Mouse (Mus musculus) left cerebral cortex, postnatal 10 days (tissue): ENCODE data around the gene Nol4l. TPM values are rescaled to one million over a fixed set of nuclear protein-coding genes. Genes with fewer than 3 reads are reported as not detected.
"Not testable (repeated sequence)": the region's sequence is repeated elsewhere in the genome, so short reads cannot be mapped to it uniquely, and the experiment has no call there.

Experiments
- DNase-seq, 2 experiments: peaks; one replicate each; pipeline ENCODE4 v3.0.0; 2021 to 2022; ENCODE audit warnings: low spot score in 2 of 2, mixed read lengths in 1 of 2; ENCODE audit errors: extremely low spot score in 1 of 2
- intact Hi-C: fragments of 180-260 bp; cut with DNase I; formaldehyde crosslinking; loops from one replicate; pipeline ENCODE4 v1.15.1; 2025
- total RNA-seq, 2 experiments: library from RNA; stranded (reverse); gene quantifications; 2 replicates each; pipeline ENCODE4 v1.2.3; 2021

The Nol4l gene
- total RNA-seq, 2 experiments from 2014 or later: 55.5 to 62.5 TPM

- no peak for DNase-seq
These were observed 12.8 kb downstream of the Nol4l start for GRCm38 (mm10) chr2:153516961-153517360.

GRCm38 (mm10) chr2:153515582-153515981, 14.2 kb downstream of the Nol4l start:
- DNase-seq: no peak
- intact Hi-C loops: no loop called here

More at GRCm38 (mm10) chr2:153516961-153517360, 12.8 kb downstream of the Nol4l start:
- intact Hi-C loops: no loop called here

- DNase-seq: peak in 1 of 2 experiments; percentile 57
- intact Hi-C loops: no loop called here
These were observed 15.0 kb downstream of the Nol4l start for GRCm38 (mm10) chr2:153514497-153515380.

GRCm38 (mm10) chr2:153513983-153514382, 15.8 kb downstream of the Nol4l start:
- DNase-seq: no peak
- intact Hi-C loops: no loop called here

- intact Hi-C loops: no loop called here
- DNase-seq: peak in 1 of 2 experiments; percentile 69
These were observed 17.1 kb downstream of the Nol4l start for GRCm38 (mm10) chr2:153512416-153513323.

GRCm38 (mm10) chr2:153511562-153511961, 18.2 kb downstream of the Nol4l start:
- DNase-seq: no peak
- intact Hi-C loops: no loop called here

GRCm38 (mm10) chr2:153510136-153510535, 19.6 kb downstream of the Nol4l start:
- DNase-seq: no peak
- intact Hi-C loops: no loop called here

- intact Hi-C loops: no loop called here
- no peak for DNase-seq
These were observed 20.4 kb downstream of the Nol4l start for GRCm38 (mm10) chr2:153509211-153510029.

GRCm38 (mm10) chr2:153508405-153508804, 21.4 kb downstream of the Nol4l start:
- DNase-seq: no peak
- intact Hi-C loops: no loop called here

GRCm38 (mm10) chr2:153507969-153508368, 21.8 kb downstream of the Nol4l start:
- intact Hi-C loops: no loop called here
- no peak for DNase-seq

GRCm38 (mm10) chr2:153506385-153506784, 23.4 kb downstream of the Nol4l start:
- intact Hi-C loops: no loop called here
- no peak for DNase-seq

GRCm38 (mm10) chr2:153499154-153499553, 30.6 kb downstream of the Nol4l start:
- intact Hi-C loops: loop anchor here (5.0 kb wide), 1 partner anchor 88 kb away; no protein-coding TSS in a partner anchor
- DNase-seq: no peak

GRCm38 (mm10) chr2:153496898-153497297, 32.9 kb downstream of the Nol4l start:
- intact Hi-C loops: loop anchor here (5.0 kb wide), 1 partner anchor 90 kb away; no protein-coding TSS in a partner anchor
- DNase-seq: no peak

- DNase-seq: no peak
- intact Hi-C loops: loop anchor here (5.0 kb wide), 1 partner anchor 91 kb away; no protein-coding TSS in a partner anchor
These were observed 33.5 kb downstream of the Nol4l start for GRCm38 (mm10) chr2:153496301-153496700.

- intact Hi-C loops: loop anchor here (5.0 kb wide), 1 partner anchor 91 kb away; no protein-coding TSS in a partner anchor
- no peak for DNase-seq
These were observed 34.0 kb downstream of the Nol4l start for GRCm38 (mm10) chr2:153495818-153496217.

- intact Hi-C loops: loop anchor here (5.0 kb wide), 1 partner anchor 92 kb away; no protein-coding TSS in a partner anchor
- not testable (repeated sequence) for DNase-seq
These were observed 34.4 kb downstream of the Nol4l start for GRCm38 (mm10) chr2:153495391-153495790.

- DNase-seq: no peak
- intact Hi-C loops: no loop called here
These were observed 35.4 kb downstream of the Nol4l start for GRCm38 (mm10) chr2:153494293-153494811.

GRCm38 (mm10) chr2:153493781-153494292, 35.9 kb downstream of the Nol4l start:
- DNase-seq: peak in 1 of 2 experiments; percentile 65
- intact Hi-C loops: no loop called here
